Comparison of ENCODE assay signal across 9 mouse cellular contexts in the genomic region with DNA sequence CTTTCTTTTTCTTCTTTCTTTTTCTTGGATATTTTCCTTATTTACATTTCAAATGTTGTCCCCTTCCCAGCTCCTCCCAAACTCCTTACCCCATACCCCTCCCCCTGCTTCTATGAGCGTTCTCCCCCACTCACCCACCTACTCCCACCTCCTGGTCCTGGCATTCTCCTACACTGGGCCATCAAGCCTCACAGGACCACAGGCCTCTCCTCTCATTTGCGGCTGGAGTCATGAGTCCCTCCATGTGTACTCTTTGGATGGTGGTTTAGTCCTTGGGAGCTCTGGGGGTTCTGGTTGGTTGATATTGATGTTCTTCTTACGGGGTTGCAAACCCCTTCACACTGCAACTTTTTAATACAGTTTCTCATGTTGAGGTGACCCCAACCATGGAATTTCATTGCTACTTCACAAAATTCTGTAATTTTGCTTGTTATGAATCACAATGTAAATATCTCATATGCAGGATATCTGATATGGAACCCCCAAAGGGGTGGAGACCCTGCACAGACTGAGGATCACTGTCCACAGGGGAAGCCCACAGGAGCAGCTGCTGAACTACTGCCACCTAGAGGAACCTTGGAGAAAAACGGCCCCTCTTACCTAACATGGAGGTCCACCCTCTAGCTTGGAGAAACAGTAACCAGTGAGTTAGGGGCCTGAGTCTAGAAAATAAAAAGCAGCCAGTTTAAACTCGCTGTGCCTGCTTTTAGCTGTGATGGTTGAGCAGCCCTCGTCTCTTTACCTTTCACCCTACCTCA. TPM values are rescaled to one million over a fixed set of nuclear protein-coding genes. Genes with fewer than 3 reads are reported as not detected.
A peak's percentile ranks its signal among the peaks of the same experiment; 100 is the strongest.
DNase-seq lines count a peak whose midpoint lies in the region; ATAC-seq and TF ChIP-seq lines count a peak whose summit lies in the region.
"Had no signal": no experiment of that assay in that cellular context is flagged by ENCODE, and none has a peak within 500 bp of the region (broad histone marks: within the 10 kb centered on the region; RNA-seq: fewer than 3 reads in every experiment).

No protein-coding gene starts in this region.

- TF ChIP-seq RAD21 in MEL (IDR thresholded peaks at IDR 0.05; ENCODE audit: low read depth, low read length), result peak; percentile 21

- no peaks in the 10 kb centered on the region for H3K27me3 ChIP-seq in hindbrain, embryonic 10.5 days (ENCODE audit: insufficient read depth, poor library complexity, severe bottlenecking)
- H3K27me3 ChIP-seq in hindbrain, embryonic 13.5 days, result no peaks in the 10 kb centered on the region; the same call in 1 of the 2 replicates
- no peaks in the 10 kb centered on the region for H3K27me3 ChIP-seq in MEL (ENCODE audit: control insufficient read depth in 1 of 2, insufficient read depth in 2 of 2, low read length in 2 of 2)
- H3K27me3 ChIP-seq: neural tube, embryonic 12.5 days had no signal

- no peak for TF ChIP-seq POLR2A in MEL (IDR thresholded peaks at IDR 0.05; ENCODE audit: control insufficient read depth in 1 of 2, insufficient read depth in 1 of 2, low read depth in 1 of 2, low read length in 2 of 2, poor library complexity in 1 of 2)

- ATAC-seq in hindbrain, embryonic 13.5 days (ENCODE audit: low FRiP score), result no peak
- ATAC-seq in granulocyte monocyte progenitor cell, adult 5-6 weeks (replicated peaks; ENCODE audit: poor library complexity, severe bottlenecking), result peak; percentile 80

- peak; percentile 69 to 81 (median 71) for TF ChIP-seq CTCF in MEL (IDR thresholded peaks at IDR 0.05 in 2 of 3, conservative IDR thresholded peaks at IDR 0.05 in 1 of 3; ENCODE audit: control insufficient read depth in 1 of 3, insufficient read depth in 1 of 3, low read depth in 2 of 3, low read length in 3 of 3, poor library complexity in 1 of 3, severe bottlenecking in 1 of 3)

- H3K4me2 ChIP-seq in hindbrain, embryonic 13.5 days, result no peak overlapping the region
- H3K4me2 ChIP-seq: neural tube, embryonic 12.5 days had no signal

- H3K27ac ChIP-seq in hindbrain, embryonic 10.5 days, result no peak overlapping the region
- no peak overlapping the region for H3K27ac ChIP-seq in hindbrain, embryonic 13.5 days
- H3K27ac ChIP-seq in MEL (ENCODE audit: control insufficient read depth, low read depth, low read length), result no peak overlapping the region
- H3K27ac ChIP-seq: neural tube, embryonic 12.5 days had no signal

- H3K4me3 ChIP-seq in hindbrain, embryonic 10.5 days, result no peak overlapping the region
- H3K4me3 ChIP-seq in hindbrain, embryonic 13.5 days, result no peak overlapping the region
- no peak overlapping the region for H3K4me3 ChIP-seq in MEL (ENCODE audit: control insufficient read depth in 1 of 2, insufficient read depth in 1 of 2, low read depth in 2 of 2, low read length in 2 of 2)
- H3K4me3 ChIP-seq: neural tube, embryonic 12.5 days had no signal

- DNase-seq in hindbrain, embryonic 10.5 days (ENCODE audit: low spot score), result peak; percentile 19
- DNase-seq in 3T3-L1 (ENCODE audit: low read depth, low spot score) (peak; percentile 33), MEL (ENCODE audit: low read depth, low spot score) (peak; percentile 58)
- no peak for DNase-seq in yolk sac, embryonic 10.5 days (ENCODE audit: low spot score)
- DNase-seq in spleen, postnatal 4 days (ENCODE audit: low spot score in 2 of 2), result no peak
- DNase-seq in cerebellum, adult 9-11 months, result no peak

- TF ChIP-seq EP300 in MEL (IDR thresholded peaks at IDR 0.05; ENCODE audit: low read depth in 1 of 2, low read length in 2 of 2), result no peak

- H3K9me3 ChIP-seq in hindbrain, embryonic 10.5 days, result 0 out of 2 replicates have a peak, but pooled peaks cover 2% of the 10 kb centered on the region
- H3K9me3 ChIP-seq in hindbrain, embryonic 13.5 days, result no peaks in the 10 kb centered on the region
- no peaks in the 10 kb centered on the region for H3K9me3 ChIP-seq in MEL (replicated peaks; ENCODE audit: insufficient read depth, low read length)
- H3K9me3 ChIP-seq: neural tube, embryonic 12.5 days had no signal

- H3K4me1 ChIP-seq in hindbrain, embryonic 10.5 days (replicated peaks), result no peaks in the 10 kb centered on the region
- H3K4me1 ChIP-seq in hindbrain, embryonic 13.5 days (replicated peaks), result peaks cover 4% of the 10 kb centered on the region
- no peaks in the 10 kb centered on the region for H3K4me1 ChIP-seq in MEL (ENCODE audit: control insufficient read depth in 1 of 2, insufficient read depth in 2 of 2, low read length in 2 of 2)
- H3K4me1 ChIP-seq: neural tube, embryonic 12.5 days had no signal

- WGBS in hindbrain, embryonic 10.5 days, result 70% methylated on average over 6 of the region's 6 CpGs
- 69% methylated on average over 6 of the region's 6 CpGs for WGBS in hindbrain, embryonic 13.5 days

- H3K36me3 ChIP-seq in hindbrain, embryonic 10.5 days, result no peaks in the 10 kb centered on the region
- no peaks in the 10 kb centered on the region for H3K36me3 ChIP-seq in hindbrain, embryonic 13.5 days
- no peaks in the 10 kb centered on the region for H3K36me3 ChIP-seq in MEL (ENCODE audit: control insufficient read depth in 1 of 2, insufficient read depth in 2 of 2, low read length in 2 of 2)
- H3K36me3 ChIP-seq: neural tube, embryonic 12.5 days had no signal

- no peak overlapping the region for H3K9ac ChIP-seq in hindbrain, embryonic 13.5 days
- no peak overlapping the region for H3K9ac ChIP-seq in MEL (ENCODE audit: control insufficient read depth, low read depth, low read length, poor library complexity, severe bottlenecking)
- H3K9ac ChIP-seq: neural tube, embryonic 12.5 days had no signal

- no peaks in the 10 kb centered on the region for H3K79me2 ChIP-seq in MEL (ENCODE audit: control insufficient read depth, insufficient read depth, low read length, poor library complexity)

TF ChIP-seq in MEL, 35 proteins besides CTCF, POLR2A, EP300 and RAD21:
- TF ChIP-seq ZMIZ1 (IDR thresholded peaks at IDR 0.05; ENCODE audit: low read depth, low read length) (no peak), SMC3 (IDR thresholded peaks at IDR 0.05; ENCODE audit: low read depth, low read length) (peak; percentile 23; the same call in 1 of the 2 replicates), ZC3H11A (IDR thresholded peaks at IDR 0.05; ENCODE audit: low read depth, low read length) (no peak)

RNA-seq across cellular contexts. Expression of a gene that starts 11.4 kb away (rescaled TPM):
- 4.5 and 7.6 TPM in 2 replicates for polyA plus RNA-seq in hindbrain, embryonic 10.5 days (2016; fragmentation: Nextera tagmentation; extraction: Ambion mirVana)
- polyA plus RNA-seq in hindbrain, embryonic 13.5 days (2015; fragmentation: Nextera tagmentation; extraction: Ambion mirVana), result 6.4 and 6.5 TPM in 2 replicates
- not detected in 2 replicates for total RNA-seq in MEL (2012; rRNA removed)
- not detected for polyA plus RNA-seq in MEL (2012; ENCODE audit: insufficient read depth in 1 of 2, insufficient read length in 2 of 2, low read depth in 1 of 2, low replicate concordance in 2 of 2, missing spikeins in 1 of 2)
- not detected in 2 replicates for total RNA-seq in granulocyte monocyte progenitor cell, adult 5-6 weeks (2014; fragmentation: Nextera tagmentation)
- not detected in 2 replicates for total RNA-seq in granulocyte monocyte progenitor cell, adult 5-6 weeks (2017)

RNA-seq across cellular contexts. Expression of a gene that starts 17.4 kb away (rescaled TPM):
- polyA plus RNA-seq in hindbrain, embryonic 10.5 days (2016; fragmentation: Nextera tagmentation; extraction: Ambion mirVana), result 43.1 and 51.4 TPM in 2 replicates
- polyA plus RNA-seq in hindbrain, embryonic 13.5 days (2015; fragmentation: Nextera tagmentation; extraction: Ambion mirVana), result 55.6 and 63.7 TPM in 2 replicates
- 33.0 and 36.7 TPM in 2 replicates for total RNA-seq in MEL (2012; rRNA removed)
- 10 to 100 TPM in 1 of 2 experiments, not detected in 1; 44.3 TPM for polyA plus RNA-seq in MEL (2012; ENCODE audit: insufficient read depth in 1 of 2, insufficient read length in 2 of 2, low read depth in 1 of 2, low replicate concordance in 2 of 2, missing spikeins in 1 of 2)
- total RNA-seq in granulocyte monocyte progenitor cell, adult 5-6 weeks (2014; fragmentation: Nextera tagmentation), result 73.9 and 78.5 TPM in 2 replicates
- 185 and 291 TPM in 2 replicates for total RNA-seq in granulocyte monocyte progenitor cell, adult 5-6 weeks (2017)

RNA-seq across cellular contexts. Expression of a gene that starts 49.0 kb away (rescaled TPM):
- 31.3 and 44.6 TPM in 2 replicates for polyA plus RNA-seq in hindbrain, embryonic 10.5 days (2016; fragmentation: Nextera tagmentation; extraction: Ambion mirVana)
- polyA plus RNA-seq in hindbrain, embryonic 13.5 days (2015; fragmentation: Nextera tagmentation; extraction: Ambion mirVana), result 44.9 and 46.1 TPM in 2 replicates
- total RNA-seq in MEL (2012; rRNA removed), result 164 and 175 TPM in 2 replicates
- 100 to 1,000 TPM in 1 of 2 experiments, not detected in 1; 146 TPM for polyA plus RNA-seq in MEL (2012; ENCODE audit: insufficient read depth in 1 of 2, insufficient read length in 2 of 2, low read depth in 1 of 2, low replicate concordance in 2 of 2, missing spikeins in 1 of 2)
- 97.2 and 123 TPM in 2 replicates for total RNA-seq in granulocyte monocyte progenitor cell, adult 5-6 weeks (2014; fragmentation: Nextera tagmentation)
- total RNA-seq in granulocyte monocyte progenitor cell, adult 5-6 weeks (2017), result 118 and 137 TPM in 2 replicates

RNA-seq across cellular contexts. Expression of a gene that starts 55.9 kb away (rescaled TPM):
- polyA plus RNA-seq in hindbrain, embryonic 10.5 days (2016; fragmentation: Nextera tagmentation; extraction: Ambion mirVana), result 0.09 and 0.10 TPM in 2 replicates
- 0.09 and 0.25 TPM in 2 replicates for polyA plus RNA-seq in hindbrain, embryonic 13.5 days (2015; fragmentation: Nextera tagmentation; extraction: Ambion mirVana)
- total RNA-seq in MEL (2012; rRNA removed), result 0.42 and 0.50 TPM in 2 replicates
- under 1 TPM in 1 of 2 experiments, not detected in 1; 0.15 TPM for polyA plus RNA-seq in MEL (2012; ENCODE audit: insufficient read depth in 1 of 2, insufficient read length in 2 of 2, low read depth in 1 of 2, low replicate concordance in 2 of 2, missing spikeins in 1 of 2)
- not detected in 2 replicates for total RNA-seq in granulocyte monocyte progenitor cell, adult 5-6 weeks (2014; fragmentation: Nextera tagmentation)
- total RNA-seq in granulocyte monocyte progenitor cell, adult 5-6 weeks (2017), result not detected in 2 replicates

Comparison
In these comparisons a context has a peak if more than half of its experiments do, and no peak if none do; other contexts are left out.
1. DNase-seq: peak in hindbrain, embryonic 10.5 days (single experiment), 3T3-L1 (single experiment) and MEL (single experiment); none in yolk sac, embryonic 10.5 days (single experiment), spleen, postnatal 4 days (0 of 2) and cerebellum, adult 9-11 months (single experiment).